Mouse (Mus musculus): ENCODE data around the gene BC049715.

GRCm38 (mm10) chr6:136835352-136835751 lies 7.9 kb downstream of the BC049715 start, which contains the start of gene Smco3:
- TF ChIP-seq CTCF (IDR thresholded peaks at IDR 0.05; ENCODE audit: extremely low read depth, insufficient read depth, low read length) (no peak), POLR2A (IDR thresholded peaks at IDR 0.05; ENCODE audit: extremely low read depth, insufficient read depth, low read length) (no peak)

Measured in cortical plate, adult 2 months (tissue).